Mouse (Mus musculus): ENCODE measurements at regions not wholly inside any gene's neighbourhood (a gene's known extent, or its start where the extent isn't known, plus 50 kb on each side); places are given as distances from the start of the nearest gene placed in this dataset.

- TF ChIP-seq CTCF (IDR thresholded peaks at IDR 0.05; ENCODE audit: low read depth): no peak
- no peak for TF ChIP-seq EP300 (IDR thresholded peaks at IDR 0.05; ENCODE audit: low read depth)
These were observed 317.0 kb downstream of the Epm2a start for GRCm38 (mm10) chr10:11660056-11660770.
